Mouse (Mus musculus) heart, postnatal 14 days (tissue): ENCODE measurements around the gene Acsm2. TPM values are rescaled to one million over a fixed set of nuclear protein-coding genes. Genes with fewer than 3 reads are reported as not detected.

Experiments
- DNase-seq, 2 experiments: peaks; one replicate each; pipeline ENCODE4 v3.0.0; 2021 to 2022
- intact Hi-C: fragments of 180-260 bp; cut with DNase I; formaldehyde crosslinking; loops from one replicate; pipeline ENCODE4 v1.15.1; 2025
- long read RNA-seq, 2 experiments: library from polyadenylated mRNA; stranded (forward); transcript quantifications; one replicate each; pipeline ENCODE4 v2.0.0; 2021
- total RNA-seq, 2 experiments: library from RNA; stranded (reverse); gene quantifications; 2 replicates each; pipeline ENCODE4 v1.2.3; 2021

Acsm2 gene
- not detected for total RNA-seq
- long read RNA-seq, experiment 1, result 0 reads
- long read RNA-seq, experiment 2, result 0 reads

- intact Hi-C loops, result no loop called here
- no peak for DNase-seq
Measured at GRCm38 (mm10) chr7:119554040-119554439, at the start of gene Acsm2. TSS of gene Acsm2 (plus strand) at chr7:119554340.

GRCm38 (mm10) chr7:119511143-119511542 is 43.0 kb upstream of the Acsm2 start:
- no peak for DNase-seq
- intact Hi-C loops, result loop anchor here (10.0 kb wide), 2 partner anchors 496 to 746 kb away; no protein-coding TSS in a partner anchor

GRCm38 (mm10) chr7:119513056-119513455 is 41.1 kb upstream of the Acsm2 start:
- intact Hi-C loops, result loop anchor here (10.0 kb wide), 2 partner anchors 498 to 748 kb away; no protein-coding TSS in a partner anchor
- DNase-seq, result peak in 1 of 2 experiments; percentile 25

GRCm38 (mm10) chr7:119515492-119516271 is 38.5 kb upstream of the Acsm2 start:
- DNase-seq, result peak; percentile 30 to 59
- intact Hi-C loops, result loop anchor here (10.0 kb wide), 2 partner anchors 501 to 751 kb away; no protein-coding TSS in a partner anchor

DNA sequence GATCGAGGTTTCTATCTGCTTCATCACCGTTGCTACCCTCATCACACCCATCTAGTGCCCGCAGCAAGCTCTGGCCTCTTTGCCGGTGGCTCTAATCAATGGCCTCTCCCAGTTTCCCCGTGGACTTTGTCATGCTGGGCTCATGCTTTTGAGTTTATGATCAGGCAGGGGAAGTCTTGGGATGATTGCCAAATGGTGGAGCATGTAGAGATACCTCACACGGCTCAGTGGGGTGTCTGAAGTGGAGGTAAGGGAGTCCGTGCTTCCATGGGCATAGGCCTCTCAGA is 37.9 kb upstream of the Acsm2 start:
- DNase-seq, result no peak
- intact Hi-C loops, result loop anchor here (10.0 kb wide), 2 partner anchors 501 to 751 kb away; no protein-coding TSS in a partner anchor

GRCm38 (mm10) chr7:119519163-119519562 is 35.0 kb upstream of the Acsm2 start, which contains the start of gene Acsm5:
TSS of gene Acsm5 (plus strand) at chr7:119519463.
- no peak for DNase-seq
- intact Hi-C loops, result loop anchor here (10.0 kb wide), 2 partner anchors 504 to 754 kb away; no protein-coding TSS in a partner anchor

- DNase-seq, result peak; percentile 51 to 63
- intact Hi-C loops, result loop anchor here (10.0 kb wide), 2 partner anchors 505 to 755 kb away; no protein-coding TSS in a partner anchor
Measured at GRCm38 (mm10) chr7:119519654-119520053, 34.5 kb upstream of the Acsm2 start.

DNA sequence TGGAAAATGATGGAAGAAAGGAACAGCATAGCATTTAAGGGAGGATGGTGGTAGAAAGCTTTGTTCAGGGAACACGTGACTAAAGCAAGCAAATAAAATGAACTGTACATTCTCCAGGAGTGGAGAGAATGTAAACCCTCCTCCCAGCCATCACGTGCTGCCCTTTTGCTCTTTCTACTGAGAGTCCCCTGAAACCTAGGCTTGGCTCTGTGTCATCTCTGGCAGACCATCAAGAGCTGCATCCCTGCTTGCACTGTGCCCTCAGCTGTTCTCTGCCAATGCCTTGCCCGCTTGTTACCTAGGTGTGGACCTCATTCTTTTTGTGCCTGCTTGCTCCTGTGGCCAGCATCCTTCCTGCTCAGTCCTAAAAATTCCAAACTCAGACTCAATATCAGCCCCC is 32.3 kb upstream of the Acsm2 start:
- intact Hi-C loops, result no loop called here
- no peak for DNase-seq

- intact Hi-C loops, result no loop called here
- no peak for DNase-seq
Measured at GRCm38 (mm10) chr7:119522385-119522784, 31.8 kb upstream of the Acsm2 start.

DNA sequence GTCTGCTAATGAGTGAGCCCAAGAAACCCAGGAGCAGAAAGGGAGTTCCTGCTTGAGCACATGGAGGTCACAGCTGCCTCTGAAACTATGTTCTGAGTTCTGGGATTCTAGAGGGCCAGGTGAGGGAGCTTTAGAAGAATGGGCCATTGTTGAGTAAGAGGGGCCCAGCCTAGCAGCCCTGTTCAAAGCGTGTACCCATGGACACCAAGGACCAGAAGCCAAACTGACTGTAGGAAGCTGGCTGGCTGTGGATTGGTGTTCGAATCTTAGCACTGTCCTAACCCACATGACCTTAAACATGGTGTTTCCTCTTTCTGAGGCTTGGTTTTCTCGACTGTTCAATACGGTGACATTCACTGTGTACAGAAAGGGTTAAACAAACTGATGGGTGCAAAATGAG is 30.8 kb upstream of the Acsm2 start, which contains the start of gene Pdilt:
TSS of gene Pdilt (minus strand) at position 101 of the 400 bp plus-strand sequence.
- intact Hi-C loops, result no loop called here
- no peak for DNase-seq

- intact Hi-C loops, result no loop called here
- DNase-seq, result peak; percentile 33 to 54
Measured at GRCm38 (mm10) chr7:119525881-119526281, 28.3 kb upstream of the Acsm2 start.

- no peak for DNase-seq
- intact Hi-C loops, result no loop called here
Measured at GRCm38 (mm10) chr7:119526486-119526885, 27.7 kb upstream of the Acsm2 start.

- intact Hi-C loops, result no loop called here
- DNase-seq, result no peak
Measured at GRCm38 (mm10) chr7:119527135-119527534, 27.0 kb upstream of the Acsm2 start.

- no peak for DNase-seq
- intact Hi-C loops, result no loop called here
Measured at GRCm38 (mm10) chr7:119527548-119527947, 26.6 kb upstream of the Acsm2 start.

GRCm38 (mm10) chr7:119528617-119529016 is 25.5 kb upstream of the Acsm2 start:
- intact Hi-C loops, result no loop called here
- DNase-seq, result no peak

- intact Hi-C loops, result no loop called here
Measured at GRCm38 (mm10) chr7:119532924-119533323, 21.2 kb upstream of the Acsm2 start.

GRCm38 (mm10) chr7:119534389-119534788 is 19.8 kb upstream of the Acsm2 start:
- no peak for DNase-seq
- intact Hi-C loops, result no loop called here

More at GRCm38 (mm10) chr7:119532924-119533323, 21.2 kb upstream of the Acsm2 start:
- no peak for DNase-seq

- no peak for DNase-seq
- intact Hi-C loops, result no loop called here
Measured at GRCm38 (mm10) chr7:119542445-119542844, 11.7 kb upstream of the Acsm2 start.

- intact Hi-C loops, result no loop called here
- no peak for DNase-seq
Measured at GRCm38 (mm10) chr7:119545572-119545971, 8.6 kb upstream of the Acsm2 start.

DNA sequence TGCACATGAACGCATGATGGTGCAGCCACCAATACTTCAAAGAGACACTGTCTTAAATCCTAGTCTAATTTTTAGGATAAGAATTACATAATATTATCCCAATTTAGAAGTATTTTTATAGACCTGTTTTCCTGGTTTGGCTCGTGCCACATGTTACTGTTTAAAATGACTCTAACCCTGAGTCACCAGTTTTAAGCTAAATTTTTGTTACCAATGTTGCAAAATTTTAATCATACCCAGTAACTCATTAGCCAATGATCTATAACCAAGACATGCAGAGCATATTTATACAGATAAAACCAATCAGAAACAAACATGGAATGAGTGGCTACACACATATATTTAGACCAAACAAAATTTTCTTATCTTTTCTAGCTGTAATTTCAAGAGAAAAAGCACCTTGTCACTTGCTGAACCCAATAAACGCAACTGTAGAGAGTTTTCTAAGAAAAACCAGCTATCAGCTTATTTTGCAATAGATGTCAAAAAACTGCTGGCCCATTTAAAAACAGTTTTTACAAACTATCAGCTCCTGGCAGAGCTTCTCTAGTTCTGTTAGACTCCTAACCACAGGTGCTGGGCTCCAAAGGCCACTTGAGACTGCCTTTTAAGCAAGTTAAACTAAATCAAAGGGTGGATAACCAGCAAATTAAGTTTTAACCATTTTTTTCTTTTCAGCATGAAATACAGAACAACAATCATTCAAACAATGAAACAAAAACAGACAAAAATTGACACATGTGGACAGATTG is 3.5 kb upstream of the Acsm2 start:
- no peak for DNase-seq
- intact Hi-C loops, result no loop called here

GRCm38 (mm10) chr7:119559789-119560451 is 5.8 kb downstream of the Acsm2 start:
- intact Hi-C loops, result no loop called here
- no peak for DNase-seq
